Mouse (Mus musculus): Measurements from ENCODE around the gene Slc25a38.
A peak's percentile ranks its signal among the peaks of the same experiment; 100 is the strongest.

Slc25a38 gene

DNA sequence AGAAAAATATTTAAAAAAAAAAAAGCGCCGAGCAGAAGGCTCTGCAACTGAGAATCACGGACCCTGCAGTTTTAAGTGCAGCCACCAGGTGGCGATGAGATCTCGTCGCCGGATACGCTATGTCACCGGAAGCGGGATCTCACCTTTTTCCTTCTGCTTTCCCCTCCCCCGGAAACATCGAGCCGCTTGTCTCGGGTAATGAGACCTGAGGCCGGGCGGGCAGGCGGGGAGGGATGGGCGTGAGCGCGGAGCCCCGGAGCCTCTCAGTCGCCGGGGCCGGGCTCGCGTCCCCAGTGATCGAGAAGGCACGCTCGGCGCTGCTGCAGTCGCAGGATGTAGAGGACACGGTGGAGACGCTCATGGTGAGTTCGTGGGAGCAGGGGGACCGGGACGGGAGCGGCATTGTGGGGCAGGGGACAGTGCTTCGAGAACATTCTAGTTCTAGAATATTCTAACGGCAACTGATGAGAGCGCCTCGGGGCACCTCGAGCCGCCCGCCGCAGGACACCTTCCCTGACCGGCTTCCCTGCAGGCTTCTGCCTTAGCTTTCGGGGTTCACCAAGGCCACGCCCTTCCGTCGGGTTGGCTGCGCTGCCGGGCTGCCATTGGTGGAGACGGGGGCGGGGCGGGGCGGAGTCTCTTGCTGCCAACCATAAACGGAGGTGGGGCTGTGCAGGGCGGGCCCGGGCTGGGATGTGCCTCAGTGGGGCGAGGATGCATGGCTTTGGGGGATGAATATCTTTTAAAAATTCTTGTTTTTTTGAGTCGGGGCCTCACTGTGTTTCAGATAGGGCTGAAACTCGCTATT lies at the start of gene Slc25a38:
Gene Slc25a38 (plus strand): TSS at position 164 of the 808 bp plus-strand sequence.
- DNase-seq (ENCODE audit: extremely low spot score, low read depth, low spot score): peak; percentile 92

DNA sequence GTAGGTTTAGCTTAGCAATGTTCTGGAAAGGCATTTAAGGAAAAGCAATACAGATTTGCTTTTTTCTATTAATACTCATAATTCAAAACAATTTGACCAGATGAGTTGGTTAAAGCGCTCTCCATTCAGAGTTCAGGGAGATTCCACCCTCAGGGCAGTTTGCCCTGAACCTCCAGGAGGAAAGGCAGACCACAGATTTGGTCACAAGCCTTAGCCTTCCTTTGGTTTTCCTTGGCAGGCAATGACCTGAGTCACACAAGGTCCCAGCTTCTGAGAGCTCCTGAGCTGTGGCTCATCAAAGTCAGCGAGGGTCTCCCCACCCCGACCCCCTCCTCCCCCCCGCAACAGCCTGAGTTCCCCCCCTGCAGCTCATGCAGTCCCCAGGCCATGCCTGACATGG lies 45.9 kb upstream of the Slc25a38 start:
- DNase-seq (ENCODE audit: extremely low spot score, low read depth, low spot score): no peak

DNA sequence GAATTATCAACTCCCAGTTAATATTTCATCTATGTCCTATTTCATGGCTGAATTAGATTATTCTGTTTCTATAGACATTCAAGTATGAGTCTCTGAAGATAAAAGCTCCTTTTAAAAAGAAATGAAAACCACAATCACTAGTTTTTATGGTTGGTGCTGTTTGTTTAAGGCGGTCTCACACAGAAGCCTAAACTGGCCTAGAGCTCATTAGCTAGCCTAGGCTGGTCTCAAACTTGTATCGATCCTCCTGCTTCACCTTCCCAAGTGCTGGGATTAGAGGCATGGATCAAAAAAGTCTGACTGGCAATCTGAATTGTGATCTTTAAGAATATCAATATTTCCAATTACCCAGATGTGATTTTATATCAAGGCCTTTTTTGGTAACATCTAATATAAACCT lies 42.6 kb upstream of the Slc25a38 start:
- DNase-seq (ENCODE audit: extremely low spot score, low read depth, low spot score): no peak

DNA sequence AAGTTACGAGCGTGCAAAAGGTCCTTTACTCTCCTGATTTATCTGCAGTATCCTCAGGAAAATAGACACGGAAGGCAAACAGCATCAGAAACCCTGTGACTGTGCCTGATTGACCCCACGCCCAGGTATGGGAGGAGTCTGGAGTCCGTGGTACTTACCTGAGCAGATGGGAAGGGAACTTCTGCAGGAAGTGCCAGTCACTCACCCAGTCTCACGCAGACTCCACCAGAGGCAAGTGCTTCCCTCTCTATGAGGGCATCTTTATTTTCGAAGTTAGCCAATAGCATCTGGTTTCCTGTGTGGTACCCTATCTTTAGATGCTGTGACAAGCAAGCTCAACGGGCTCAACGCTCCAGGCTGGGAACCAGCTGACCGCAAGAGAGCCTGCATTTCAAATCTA lies 42.1 kb upstream of the Slc25a38 start:
- DNase-seq (ENCODE audit: extremely low spot score, low read depth, low spot score): no peak

DNA sequence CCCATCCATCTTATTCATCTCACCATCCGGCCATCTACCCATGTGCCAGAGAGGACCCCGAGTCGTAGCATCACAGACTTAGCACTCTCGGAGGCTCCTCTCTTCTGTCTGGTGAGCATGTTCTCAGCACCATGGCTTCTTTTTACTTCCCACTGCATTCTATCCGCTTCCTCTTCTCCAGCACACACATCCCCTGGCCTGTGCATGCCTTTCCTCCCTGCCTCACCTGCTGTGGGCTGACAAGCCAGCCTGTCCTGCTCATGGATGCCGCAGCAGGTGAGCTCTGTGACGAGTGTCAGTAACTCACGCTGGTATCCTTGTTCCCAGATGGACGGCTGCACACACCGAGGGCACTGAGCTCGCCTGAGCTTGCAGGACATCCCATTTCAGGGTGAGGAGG lies 40.4 kb upstream of the Slc25a38 start, which contains the start of gene Cx3cr1:
Gene Cx3cr1 (minus strand): TSS at position 101 of the 400 bp plus-strand sequence.
- no peak for DNase-seq (ENCODE audit: extremely low spot score, low read depth, low spot score)

DNA sequence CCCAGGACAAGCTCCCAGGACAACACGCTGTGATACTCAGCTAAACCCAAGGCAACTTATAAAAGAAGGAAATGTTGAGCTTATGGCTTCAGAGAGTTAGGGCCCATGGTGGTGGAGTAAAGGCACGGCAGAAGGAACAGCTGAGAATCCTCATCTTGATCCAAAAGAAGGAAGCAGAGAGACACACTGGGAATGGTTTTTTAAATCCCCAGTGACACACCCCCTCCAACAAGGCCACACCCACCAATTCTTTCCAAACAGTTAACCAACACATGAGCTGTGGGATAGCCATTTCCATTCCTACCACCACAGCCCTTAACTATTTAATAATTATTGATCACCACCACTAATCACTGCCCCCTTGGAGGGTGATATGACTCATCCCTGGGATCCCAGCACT lies 38.9 kb upstream of the Slc25a38 start:
- DNase-seq (ENCODE audit: extremely low spot score, low read depth, low spot score): no peak

DNA sequence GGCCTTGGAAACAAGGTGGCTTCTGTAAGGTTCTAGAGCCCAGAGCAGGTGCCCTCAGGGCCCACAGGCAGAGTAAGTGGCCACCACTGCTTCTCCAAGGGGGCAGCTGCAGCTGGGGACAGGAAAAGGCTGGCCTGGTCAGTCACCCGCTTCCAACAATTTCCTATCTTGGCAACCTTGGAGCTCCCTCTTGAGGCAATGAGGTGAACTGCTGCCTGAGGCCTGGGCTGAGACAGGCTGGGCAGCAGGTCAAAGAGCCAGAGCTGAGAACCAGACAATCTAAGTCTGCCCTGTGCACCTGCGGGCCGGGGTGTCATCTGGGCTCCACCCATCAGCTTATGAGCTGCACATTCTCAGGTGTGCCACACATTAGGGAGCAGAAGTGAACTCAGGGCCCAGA lies 37.0 kb upstream of the Slc25a38 start:
- DNase-seq (ENCODE audit: extremely low spot score, low read depth, low spot score): peak; percentile 61

DNA sequence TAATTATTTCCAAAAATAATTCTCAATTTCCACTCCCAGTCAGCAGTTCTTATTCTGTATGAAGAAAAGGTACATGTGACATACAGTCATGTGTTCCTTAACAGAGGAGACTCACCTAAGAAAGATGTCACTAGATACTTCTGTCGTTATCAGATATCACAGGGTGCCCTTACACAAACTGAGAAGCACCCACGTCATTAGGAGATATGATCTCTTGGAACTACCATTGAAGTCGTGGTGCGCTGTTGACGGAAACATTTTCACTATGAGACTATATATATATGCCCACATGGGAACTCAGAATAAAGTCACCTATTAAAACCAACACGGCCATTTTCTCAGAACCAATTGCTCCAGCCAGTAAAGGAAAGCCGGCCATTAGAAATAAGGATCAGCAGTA lies 35.7 kb upstream of the Slc25a38 start:
- no peak for DNase-seq (ENCODE audit: extremely low spot score, low read depth, low spot score)

DNA sequence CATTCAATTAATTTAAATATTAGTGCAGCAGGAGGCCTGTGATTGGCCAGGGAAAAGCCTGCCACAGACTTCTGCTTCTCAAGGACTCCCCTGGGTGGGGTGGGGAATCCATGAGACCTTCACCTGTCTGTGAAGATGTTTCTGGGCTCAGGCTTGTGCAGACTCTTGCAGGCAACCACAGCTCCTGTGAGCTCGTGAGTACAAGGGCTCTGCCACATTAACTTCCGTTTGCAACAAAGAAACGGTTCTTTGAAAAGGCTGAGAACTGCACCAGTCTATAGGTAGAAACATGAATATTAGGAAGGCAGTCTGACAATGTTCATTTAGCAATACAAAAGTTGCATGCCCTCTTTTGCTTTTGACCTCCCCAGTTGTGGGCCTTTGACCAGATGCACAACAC lies 31.9 kb upstream of the Slc25a38 start:
- no peak for DNase-seq (ENCODE audit: extremely low spot score, low read depth, low spot score)

DNA sequence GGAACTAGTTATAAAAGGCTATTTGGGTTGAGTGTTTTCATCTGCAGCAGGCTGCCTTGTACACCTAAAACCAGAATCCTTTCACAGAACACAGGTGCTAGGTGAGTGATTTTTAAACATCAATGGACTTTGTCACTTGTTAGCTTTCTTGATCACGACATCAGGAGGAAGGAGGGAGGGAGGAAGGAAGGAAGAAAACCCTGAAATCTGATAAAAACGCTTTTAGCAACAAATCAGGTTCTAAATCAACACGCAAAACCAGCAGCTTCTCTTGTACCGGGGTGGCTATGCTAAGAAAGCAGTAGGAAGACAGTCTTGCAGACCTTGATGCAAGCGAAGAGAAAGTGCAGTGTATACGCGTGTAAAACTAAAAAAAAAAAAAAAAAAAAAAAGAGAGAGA lies 30.3 kb upstream of the Slc25a38 start:
- no peak for DNase-seq (ENCODE audit: extremely low spot score, low read depth, low spot score)

DNA sequence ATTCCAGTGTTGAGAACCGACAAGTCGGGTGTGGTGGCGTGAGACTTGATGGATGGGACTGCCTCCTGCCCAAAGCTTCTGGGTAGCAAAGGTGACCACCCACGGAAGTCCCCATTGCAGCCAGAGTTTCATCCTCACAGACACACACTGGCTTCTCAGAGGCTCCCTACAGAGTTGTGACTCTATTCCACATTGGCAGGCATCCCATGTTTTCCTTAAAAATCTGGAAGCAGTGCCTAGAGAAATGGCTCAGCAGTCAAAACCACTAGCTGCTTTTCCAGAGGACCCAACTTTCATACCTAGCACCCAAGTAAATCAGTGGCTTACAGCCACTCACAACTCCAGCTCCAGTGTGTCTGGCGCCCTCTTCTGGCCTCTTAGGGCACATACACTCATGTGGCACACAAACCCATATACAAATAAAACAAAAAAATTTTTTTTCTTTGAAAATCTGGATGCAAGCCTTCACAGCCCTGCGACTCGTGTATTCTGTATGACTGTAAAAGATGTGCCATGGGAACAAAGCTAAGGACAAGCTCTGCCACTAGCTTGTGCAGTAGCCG lies 29.5 kb upstream of the Slc25a38 start:
- no peak for DNase-seq (ENCODE audit: extremely low spot score, low read depth, low spot score)

DNA sequence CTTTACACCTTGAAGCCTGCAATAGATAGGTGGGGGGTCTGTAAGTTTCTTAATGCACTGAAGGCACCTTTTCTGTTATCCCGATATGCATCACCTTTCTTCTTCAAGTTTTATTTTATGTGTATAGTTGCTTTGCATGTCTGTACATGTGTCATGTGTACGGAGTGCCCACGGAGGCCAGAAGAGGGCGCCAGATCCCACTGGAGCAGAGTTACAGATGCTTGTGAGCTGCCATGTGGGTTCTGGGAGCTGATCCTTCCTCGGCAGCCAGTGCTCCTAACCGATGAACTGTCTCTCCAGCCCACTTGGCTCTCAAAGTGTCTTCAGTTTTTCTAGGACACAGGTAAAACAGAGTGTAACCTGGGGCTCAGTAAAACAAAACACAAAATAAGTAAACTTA lies 28.9 kb upstream of the Slc25a38 start:
- no peak for DNase-seq (ENCODE audit: extremely low spot score, low read depth, low spot score)

DNA sequence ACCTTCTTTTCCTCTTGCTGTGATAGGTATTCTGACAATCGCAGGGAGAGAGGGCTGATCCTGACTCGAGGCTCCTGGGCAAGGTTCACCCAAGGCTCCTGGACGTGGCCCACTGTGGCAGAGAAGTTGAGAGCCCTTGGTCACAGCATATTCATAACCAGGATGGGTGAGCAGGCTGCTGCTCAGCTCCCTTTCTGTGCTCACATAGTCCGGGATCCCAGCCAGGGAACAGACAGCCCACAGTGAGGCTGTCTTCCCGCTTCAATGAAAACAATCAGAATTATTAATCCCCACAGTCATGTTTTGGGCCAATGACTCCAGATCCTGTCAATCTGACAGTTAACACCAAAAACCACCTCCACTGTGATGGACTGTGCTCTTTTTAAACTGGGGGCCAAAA lies 28.2 kb upstream of the Slc25a38 start:
- no peak for DNase-seq (ENCODE audit: extremely low spot score, low read depth, low spot score)

DNA sequence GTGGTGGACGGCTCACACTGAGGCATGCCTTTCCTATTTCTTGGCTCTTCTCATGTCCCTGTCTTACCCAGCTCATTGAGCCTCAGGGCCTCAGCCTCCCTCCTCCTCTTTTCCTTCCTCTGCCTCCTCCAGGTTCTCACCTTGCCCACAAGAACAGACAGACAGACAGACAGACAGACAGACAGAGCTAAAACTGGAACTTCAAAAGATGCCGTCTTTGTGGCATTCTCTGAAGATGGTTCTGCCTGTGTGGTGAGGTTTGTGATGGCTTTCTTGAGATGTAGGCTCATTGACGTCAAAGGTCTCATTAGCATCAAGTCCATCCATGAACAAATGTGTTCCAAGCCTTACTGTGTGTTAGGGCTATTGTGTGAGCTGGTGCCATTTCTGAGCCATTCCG lies 27.5 kb upstream of the Slc25a38 start:
- DNase-seq (ENCODE audit: extremely low spot score, low read depth, low spot score): no peak

DNA sequence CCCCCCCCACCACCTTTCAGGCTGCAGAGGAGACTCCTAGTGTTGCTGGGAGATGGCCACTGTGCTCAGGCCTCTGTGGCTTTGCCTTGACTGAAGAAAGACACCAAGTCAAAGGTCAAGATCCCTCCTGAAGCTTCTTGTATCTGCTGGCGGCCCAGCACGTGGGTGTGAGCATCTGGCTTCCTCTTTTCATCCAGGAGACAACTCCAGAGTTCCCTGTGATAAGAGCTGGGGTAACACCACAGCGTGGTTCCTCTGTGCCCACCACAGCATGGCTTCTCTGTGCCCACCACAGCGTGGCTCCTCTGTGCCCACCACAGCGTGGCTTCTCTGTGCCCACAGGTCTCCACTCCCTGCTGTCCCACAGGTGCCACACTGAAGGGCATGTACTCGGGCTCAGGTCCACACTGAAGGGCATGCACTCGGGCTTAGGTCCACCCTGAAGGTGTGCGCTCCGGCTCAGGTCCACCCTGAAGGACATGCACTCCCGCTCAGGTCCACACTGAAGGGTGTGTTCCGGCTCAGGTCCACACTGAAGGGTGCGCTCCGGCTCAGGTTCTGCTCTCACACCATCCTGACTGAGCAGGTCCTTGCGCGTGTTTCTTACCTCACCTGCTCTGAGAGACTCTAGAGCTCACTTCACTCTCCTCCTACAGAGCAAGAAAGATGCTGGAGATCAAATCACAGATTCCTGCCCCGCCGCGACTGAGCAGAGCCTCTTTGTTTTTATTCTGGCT lies 26.8 kb upstream of the Slc25a38 start:
- no peak for DNase-seq (ENCODE audit: extremely low spot score, low read depth, low spot score)

DNA sequence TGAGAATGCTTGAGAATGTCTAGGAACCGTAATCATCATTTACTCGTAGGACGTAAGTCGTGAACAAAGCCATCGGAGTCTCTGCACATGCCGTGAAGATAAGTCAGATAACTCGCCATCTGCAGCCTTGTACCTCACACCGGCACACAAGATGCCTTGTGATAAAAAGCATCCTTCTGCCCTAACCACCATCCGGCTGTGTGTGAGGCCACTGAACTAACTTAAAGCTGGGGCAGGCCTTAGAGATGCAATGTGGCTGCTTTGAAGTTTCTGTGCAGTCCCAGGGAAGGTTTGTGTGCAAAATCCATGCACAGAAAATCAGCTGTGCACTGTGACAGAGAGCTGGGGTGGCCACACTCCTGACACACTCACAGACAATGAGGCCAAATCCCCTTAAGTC lies 25.8 kb upstream of the Slc25a38 start:
- DNase-seq (ENCODE audit: extremely low spot score, low read depth, low spot score): no peak

DNA sequence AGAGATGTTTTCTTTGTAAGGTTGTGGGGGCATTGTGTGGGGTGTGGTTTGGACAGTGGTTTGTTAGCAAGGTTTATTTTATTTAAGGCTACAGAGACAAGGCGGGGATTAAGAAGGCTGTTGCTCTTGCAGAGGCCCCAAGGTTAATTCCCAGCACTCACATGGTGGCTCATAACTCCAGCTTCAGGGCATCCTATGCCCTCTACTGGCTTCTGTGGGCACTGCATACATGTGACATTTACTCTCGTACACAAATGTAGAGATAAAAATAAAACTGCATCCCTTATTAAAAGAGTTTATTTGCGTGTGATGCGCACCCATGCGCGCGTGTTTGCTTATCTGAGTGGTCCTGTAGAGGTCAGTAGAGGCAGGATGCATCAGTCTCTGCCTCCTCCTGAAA lies 21.0 kb upstream of the Slc25a38 start:
- DNase-seq (ENCODE audit: extremely low spot score, low read depth, low spot score): no peak

DNA sequence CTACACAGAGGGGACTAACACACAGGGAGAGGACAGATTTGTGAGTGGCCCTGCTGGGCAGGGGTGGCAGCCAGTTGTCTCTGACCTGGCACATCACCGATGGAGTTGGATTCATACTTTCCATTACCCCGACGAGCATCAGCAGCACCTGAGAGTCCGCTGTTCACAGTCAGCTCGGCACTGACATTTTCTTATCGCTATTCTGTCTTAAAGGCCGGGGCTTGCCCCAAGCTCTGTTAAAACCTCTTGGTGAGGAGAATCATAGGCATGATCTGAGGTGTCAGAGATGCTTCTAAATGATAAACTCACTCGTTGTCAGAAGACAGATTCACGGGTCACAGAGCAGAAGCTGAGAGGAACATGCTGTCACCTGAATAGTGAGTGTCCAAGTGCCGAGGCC lies 19.1 kb upstream of the Slc25a38 start:
- no peak for DNase-seq (ENCODE audit: extremely low spot score, low read depth, low spot score)

DNA sequence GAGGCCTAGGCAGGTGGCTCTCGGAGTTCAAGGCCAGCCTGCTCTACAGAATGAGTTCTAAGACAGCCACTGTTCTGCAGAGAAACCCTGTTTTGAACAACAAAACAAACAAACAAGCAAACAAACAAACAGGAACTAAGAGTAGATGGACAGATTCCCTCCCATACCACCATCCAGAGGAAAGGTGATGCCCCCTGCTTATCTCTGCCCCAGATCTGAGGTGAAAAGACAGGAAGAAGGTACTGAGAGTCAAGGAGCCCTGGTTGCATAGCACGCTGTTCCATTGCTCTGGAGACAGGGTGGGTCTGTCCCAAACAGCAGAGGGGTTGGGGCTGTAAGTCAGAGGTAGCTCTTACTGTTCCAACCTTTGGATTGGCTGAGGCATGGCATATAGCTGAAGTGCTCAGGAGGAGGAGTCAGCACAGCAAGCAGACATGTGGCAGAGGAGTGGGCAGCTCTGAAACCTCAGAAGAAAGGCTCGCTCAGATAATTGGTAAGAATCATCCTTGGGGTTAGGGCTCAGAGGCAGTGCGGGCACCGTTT lies 18.4 kb upstream of the Slc25a38 start, which contains the start of gene Ccr8:
Gene Ccr8 (plus strand): TSS at position 419 of the 543 bp plus-strand sequence.
- DNase-seq (ENCODE audit: extremely low spot score, low read depth, low spot score): no peak

DNA sequence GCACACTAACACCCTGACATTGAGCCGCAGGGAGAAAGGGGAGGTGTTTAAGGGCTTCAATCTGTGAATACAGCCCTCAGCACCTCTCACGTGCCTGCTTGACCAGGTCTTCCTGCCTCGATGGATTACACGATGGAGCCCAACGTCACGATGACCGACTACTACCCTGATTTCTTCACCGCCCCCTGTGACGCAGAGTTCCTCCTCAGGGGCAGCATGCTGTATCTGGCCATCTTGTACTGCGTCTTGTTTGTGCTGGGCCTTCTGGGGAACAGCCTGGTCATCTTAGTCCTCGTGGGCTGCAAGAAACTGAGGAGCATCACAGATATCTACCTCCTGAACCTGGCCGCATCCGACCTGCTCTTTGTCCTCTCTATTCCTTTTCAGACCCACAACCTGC lies 16.5 kb upstream of the Slc25a38 start:
- no peak for DNase-seq (ENCODE audit: extremely low spot score, low read depth, low spot score)

DNA sequence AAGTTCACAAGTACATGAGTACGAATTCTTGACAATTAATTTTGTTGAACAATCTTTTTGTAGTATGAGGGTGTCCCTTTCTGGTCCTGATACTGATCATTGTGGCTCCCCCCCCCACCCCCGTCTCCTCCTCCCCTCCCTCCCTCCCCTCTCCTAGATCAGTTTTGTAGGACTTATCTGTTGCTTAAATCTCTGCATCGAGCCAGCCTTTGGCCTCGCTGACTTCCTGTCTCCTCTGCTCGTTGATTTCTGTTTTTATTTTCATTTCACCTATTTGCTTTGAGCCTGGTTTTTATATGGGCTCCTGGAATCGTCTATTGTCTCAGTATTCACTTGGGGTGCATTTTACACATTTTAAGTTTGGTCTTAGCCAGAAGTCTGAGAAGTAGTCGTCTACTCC lies 14.3 kb upstream of the Slc25a38 start:
- DNase-seq (ENCODE audit: extremely low spot score, low read depth, low spot score): no peak

DNA sequence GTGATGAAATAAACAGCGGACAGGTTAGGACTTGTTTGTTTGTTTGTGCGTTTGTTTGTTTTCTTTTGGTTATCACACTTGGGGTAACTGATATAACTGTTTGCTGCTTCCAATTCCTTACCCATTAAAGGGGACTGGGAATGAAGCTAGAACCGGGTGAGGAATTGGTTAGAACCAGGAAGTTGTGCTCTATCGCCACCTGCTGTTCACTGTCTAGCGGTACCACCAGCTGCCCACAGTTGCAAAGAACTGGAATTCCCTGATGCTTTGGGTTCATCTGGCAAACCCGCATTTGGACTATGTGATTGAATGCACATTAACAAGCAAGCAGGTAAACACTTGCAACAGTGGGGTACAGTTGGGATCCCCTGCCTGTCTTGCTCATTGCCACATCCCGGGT lies 11.5 kb upstream of the Slc25a38 start:
- peak; percentile 39 for DNase-seq (ENCODE audit: extremely low spot score, low read depth, low spot score)
